31 mouse cellular contexts compared by ENCODE assay signal in the genomic region with DNA sequence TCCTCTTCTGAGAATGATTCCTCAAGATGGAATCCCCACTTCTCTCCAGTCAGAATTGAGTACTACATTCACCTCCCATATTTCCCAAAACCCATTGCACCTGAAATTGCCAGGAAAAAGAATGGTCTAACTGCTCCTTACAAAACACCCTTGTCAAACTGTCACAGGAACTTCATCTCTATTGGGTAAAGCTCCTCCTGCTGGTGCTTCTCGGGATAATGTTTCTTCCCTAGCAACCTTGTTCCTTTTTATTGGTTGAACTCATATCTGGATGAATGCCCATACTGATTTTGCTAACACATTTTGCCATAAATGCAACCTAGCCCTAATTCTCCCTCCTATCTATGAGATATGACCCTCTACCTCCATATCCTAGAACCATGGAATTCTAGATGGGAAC. TPM values are rescaled to one million over a fixed set of nuclear protein-coding genes. Genes with fewer than 3 reads are reported as not detected.
DNase-seq lines count a peak whose midpoint lies in the region; TF ChIP-seq lines count a peak whose summit lies in the region.
"Had no signal": no experiment of that assay in that cellular context is flagged by ENCODE, and none has a peak within 500 bp of the region (broad histone marks: within the 10 kb centered on the region; RNA-seq: fewer than 3 reads in every experiment).

No protein-coding gene starts in this region.

- H3K27ac ChIP-seq in ES-E14 (ENCODE audit: insufficient read depth, low read depth, low read length, poor library complexity, severe bottlenecking) = no peak overlapping the region
- H3K27ac ChIP-seq in layer of hippocampus, adult 2 months = no peak overlapping the region
- no peak overlapping the region for H3K27ac ChIP-seq in heart, adult 2 months
- H3K27ac ChIP-seq: forebrain, embryonic 10.5 days; forebrain, embryonic 13.5 days; gastrocnemius, adult 2 months; hindbrain, embryonic 12.5 days; hindbrain, embryonic 15.5 days had no signal

- DNase-seq in 416B (ENCODE audit: low read depth) (peak; percentile 17), ES-E14 (ENCODE audit: low read depth, low spot score) (peak; percentile 35), R1 (ENCODE audit: low read depth, low spot score) (peak; percentile 55)
- DNase-seq in layer of hippocampus, adult 2 months (ENCODE audit: low spot score in 2 of 2) = no peak
- no peak for DNase-seq in heart, adult 2 months
- no peak for DNase-seq in frontal cortex, postnatal 25 days (ENCODE audit: low spot score in 2 of 2)
- DNase-seq: adrenal gland, postnatal 10 days; adrenal gland, postnatal 36 days; cerebellum, adult 18-20 months; cerebellum, adult 9-10 months; cerebellum, postnatal 14 days; gastrocnemius, adult 2 months; gastrocnemius, postnatal 25 days; kidney, adult 2 months had no signal

- TF ChIP-seq POLR2A in heart, adult 2 months (IDR thresholded peaks at IDR 0.05; ENCODE audit: insufficient read depth, low read depth, low read length) = no peak

- 55% methylated on average over 1 of the region's 1 CpGs for WGBS in heart, adult 2 months

- H3K27me3 ChIP-seq in heart, adult 2 months (ENCODE audit: control insufficient read depth, insufficient read depth, low read length) = no peaks in the 10 kb centered on the region
- H3K27me3 ChIP-seq: forebrain, embryonic 13.5 days; hindbrain, embryonic 12.5 days; hindbrain, embryonic 15.5 days had no signal

- H3K4me3 ChIP-seq in ES-E14 (ENCODE audit: insufficient read depth in 1 of 2, low read depth in 1 of 2, low read length in 2 of 2, poor library complexity in 1 of 2, severe bottlenecking in 1 of 2) = no peak overlapping the region
- no peak overlapping the region for H3K4me3 ChIP-seq in layer of hippocampus, adult 2 months
- no peak overlapping the region for H3K4me3 ChIP-seq in heart, adult 2 months
- H3K4me3 ChIP-seq: forebrain, embryonic 10.5 days; forebrain, embryonic 13.5 days; gastrocnemius, adult 2 months; hindbrain, embryonic 12.5 days; hindbrain, embryonic 15.5 days had no signal

- in situ Hi-C loops in ES-E14 (cut with MboI; ENCODE audit: low sequenced_read_pairs in 2 of 2, unreplicated experiment in 2 of 2) = no loop called here

- intact Hi-C loops in heart, adult 2 months (cut with DNase I) = no loop called here

- TF ChIP-seq EP300 in heart, adult 2 months (IDR thresholded peaks at IDR 0.05; ENCODE audit: insufficient read depth, low read depth, low read length) = no peak

- no peaks in the 10 kb centered on the region for H3K79me2 ChIP-seq in heart, adult 2 months (replicated peaks; ENCODE audit: control insufficient read depth, insufficient read depth, low read length)

- H3K9ac ChIP-seq in ES-E14 (ENCODE audit: insufficient read depth, low read depth, low read length, poor library complexity, severe bottlenecking) = no peak overlapping the region
- no peak overlapping the region for H3K9ac ChIP-seq in heart, adult 2 months (ENCODE audit: low read depth, low read length)
- H3K9ac ChIP-seq: forebrain, embryonic 13.5 days; hindbrain, embryonic 12.5 days; hindbrain, embryonic 15.5 days had no signal

- no peak; the same call in 1 of the 2 replicates for TF ChIP-seq CTCF in layer of hippocampus, adult 2 months (conservative IDR thresholded peaks at IDR 0.05)
- no peak for TF ChIP-seq CTCF in heart, adult 2 months (IDR thresholded peaks at IDR 0.05)

- no peaks in the 10 kb centered on the region for H3K4me1 ChIP-seq in ES-E14 (ENCODE audit: control insufficient read depth in 2 of 2, insufficient read depth in 2 of 2, low read length in 2 of 2, poor library complexity in 1 of 2)
- H3K4me1 ChIP-seq in heart, adult 2 months (ENCODE audit: control insufficient read depth, insufficient read depth, low read length) = no peaks in the 10 kb centered on the region
- H3K4me1 ChIP-seq: forebrain, embryonic 10.5 days; forebrain, embryonic 13.5 days; hindbrain, embryonic 12.5 days; hindbrain, embryonic 15.5 days had no signal

- no peaks in the 10 kb centered on the region for H3K36me3 ChIP-seq in ES-E14 (ENCODE audit: control insufficient read depth, insufficient read depth, low read length, poor library complexity, severe bottlenecking)
- no peaks in the 10 kb centered on the region for H3K36me3 ChIP-seq in heart, adult 2 months (ENCODE audit: control insufficient read depth, insufficient read depth, low read length)
- H3K36me3 ChIP-seq: forebrain, embryonic 10.5 days; hindbrain, embryonic 12.5 days; hindbrain, embryonic 15.5 days had no signal

- no peaks in the 10 kb centered on the region for H3K9me3 ChIP-seq in ES-E14 (ENCODE audit: control insufficient read depth, insufficient read depth, low read depth, low read length)
- H3K9me3 ChIP-seq: hindbrain, embryonic 12.5 days had no signal

TF ChIP-seq in ES-E14, 5 proteins besides CTCF, POLR2A, EP300 and RAD21:
- TF ChIP-seq ZC3H11A (IDR thresholded peaks at IDR 0.05; ENCODE audit: borderline replicate concordance, low read depth, low read length) (peak; percentile 61), MAFK (IDR thresholded peaks at IDR 0.05; ENCODE audit: insufficient read depth, low read depth, low read length) (no peak)

RNA-seq across cellular contexts. Expression of a gene that starts 29.9 kb away (rescaled TPM):
- not detected in 2 replicates for total RNA-seq in ES-E14 (2012; rRNA removed)
- total RNA-seq in layer of hippocampus, adult 2 months (2021) = not detected
- total RNA-seq in heart, adult 2 months (2021) = not detected
- polyA plus RNA-seq in heart, adult 2 months (2012; rRNA removed) = not detected in 2 replicates
- total RNA-seq: adrenal gland, adult 18-20 months; adrenal gland, postnatal 10 days; adrenal gland, postnatal 36 days; gastrocnemius, adult 2 months; gastrocnemius, postnatal 25 days; granulocyte monocyte progenitor cell, adult 5-6 weeks; heart, adult 8-10 months; heart, postnatal 25 days; hematopoietic stem cell, adult 5-6 weeks had no signal
- polyA plus RNA-seq: embryonic facial prominence, embryonic 11.5 days; embryonic facial prominence, embryonic 14.5 days; forebrain, embryonic 10.5 days; forebrain, embryonic 13.5 days; forebrain, embryonic 16.5 days; heart, embryonic 11.5 days; heart, embryonic 14.5 days; heart, postnatal 0 days; hindbrain, embryonic 12.5 days; hindbrain, embryonic 15.5 days; intestine, embryonic 14.5 days; intestine, postnatal 0 days; kidney, adult 2 months had no signal

RNA-seq across cellular contexts. Expression of a gene that starts 57.4 kb away (rescaled TPM):
- not detected in 2 replicates for total RNA-seq in ES-E14 (2012; rRNA removed)
- total RNA-seq in layer of hippocampus, adult 2 months (2021) = not detected
- total RNA-seq in heart, adult 2 months (2021) = not detected
- polyA plus RNA-seq in heart, adult 2 months (2012; rRNA removed) = not detected in 2 replicates
- total RNA-seq: adrenal gland, adult 18-20 months; adrenal gland, postnatal 10 days; adrenal gland, postnatal 36 days; gastrocnemius, adult 2 months; gastrocnemius, postnatal 25 days; granulocyte monocyte progenitor cell, adult 5-6 weeks; heart, adult 8-10 months; heart, postnatal 25 days; hematopoietic stem cell, adult 5-6 weeks had no signal
- polyA plus RNA-seq: embryonic facial prominence, embryonic 11.5 days; embryonic facial prominence, embryonic 14.5 days; forebrain, embryonic 10.5 days; forebrain, embryonic 13.5 days; forebrain, embryonic 16.5 days; heart, embryonic 11.5 days; heart, embryonic 14.5 days; heart, postnatal 0 days; hindbrain, embryonic 12.5 days; hindbrain, embryonic 15.5 days; intestine, embryonic 14.5 days; intestine, postnatal 0 days; kidney, adult 2 months had no signal

Comparison
In these comparisons a context has a peak if more than half of its experiments do, and no peak if none do; other contexts are left out.
1. DNase-seq: peak in 416B (single experiment), ES-E14 (single experiment) and R1 (single experiment); none in layer of hippocampus, adult 2 months (0 of 2), heart, adult 2 months (0 of 2) and frontal cortex, postnatal 25 days (0 of 2).